Mouse (Mus musculus) MEL (cell line): ENCODE data around the gene Rbfox2.

Source experiments
- CHD2 ChIP-seq: IDR thresholded peaks from 2 replicates; pipeline ENCODE4 v1.6.1; 2011; ENCODE audit warnings: low read length, improper control_type of control experiment
- CTCF ChIP-seq, 3 experiments: IDR thresholded peaks in 2 of 3; conservative IDR thresholded peaks in 1 of 3; 2 replicates each; pipeline ENCODE4 v1.5.1; 2011 to 2012; ENCODE audit warnings: low read length in 3 of 3, low read depth in 2 of 3, mild to moderate bottlenecking in 2 of 3, improper control_type of control experiment in 1 of 3, inconsistent platforms in 1 of 3, mixed read lengths in 1 of 3, moderate library complexity in 1 of 3; ENCODE audit not compliant: control insufficient read depth in 1 of 3, insufficient read depth in 1 of 3, poor library complexity in 1 of 3, severe bottlenecking in 1 of 3
- E2F4 ChIP-seq: IDR thresholded peaks from 2 replicates; pipeline ENCODE4 v1.6.1; 2011; ENCODE audit warnings: low read depth, low read length, improper control_type of control experiment, borderline replicate concordance
- ELF1 ChIP-seq: IDR thresholded peaks from 2 replicates; pipeline ENCODE4 v1.6.1; 2014; ENCODE audit warnings: low read depth, mild to moderate bottlenecking, inconsistent platforms, low read length, improper control_type of control experiment, moderate library complexity
- EP300 ChIP-seq, 2 experiments: IDR thresholded peaks; 2 replicates each; pipeline ENCODE4 v1.6.1; 2011; ENCODE audit warnings: improper control_type of control experiment in 2 of 2, low read length in 2 of 2, low read depth in 1 of 2, mild to moderate bottlenecking in 1 of 2
- ETS1 ChIP-seq: IDR thresholded peaks from 2 replicates; pipeline ENCODE4 v1.6.1; 2012; ENCODE audit warnings: low read depth, mild to moderate bottlenecking, inconsistent platforms, low read length, improper control_type of control experiment, moderate library complexity
- MAFK ChIP-seq: IDR thresholded peaks from 2 replicates; pipeline ENCODE4 v1.6.1; 2011; ENCODE audit warnings: low read depth, mild to moderate bottlenecking, low read length, improper control_type of control experiment, borderline replicate concordance
- MAZ ChIP-seq: IDR thresholded peaks from 2 replicates; pipeline ENCODE4 v1.6.1; 2012; ENCODE audit warnings: low read depth, mild to moderate bottlenecking, inconsistent platforms, low read length, improper control_type of control experiment
- POLR2A ChIP-seq, 2 experiments: IDR thresholded peaks; 2 replicates each; pipeline ENCODE4 v1.6.1; 2011 to 2012; ENCODE audit warnings: low read length in 2 of 2, mild to moderate bottlenecking in 2 of 2, control low read depth in 1 of 2, improper control_type of control experiment in 1 of 2, low read depth in 1 of 2, moderate library complexity in 1 of 2; ENCODE audit not compliant: control insufficient read depth in 1 of 2, insufficient read depth in 1 of 2, poor library complexity in 1 of 2
- TBP ChIP-seq: IDR thresholded peaks from 2 replicates; pipeline ENCODE4 v1.8.0; 2011; ENCODE audit warnings: low read depth, low read length, improper control_type of control experiment
- TCF12 ChIP-seq: IDR thresholded peaks from 2 replicates; pipeline ENCODE4 v1.6.1; 2014; ENCODE audit warnings: low read depth, mild to moderate bottlenecking, inconsistent platforms, low read length, improper control_type of control experiment, moderate library complexity
- USF1 ChIP-seq: IDR thresholded peaks from 2 replicates; pipeline ENCODE4 v1.6.1; 2014; ENCODE audit warnings: low read depth, mild to moderate bottlenecking, inconsistent platforms, low read length, improper control_type of control experiment, moderate library complexity
- ZC3H11A ChIP-seq: IDR thresholded peaks from 2 replicates; pipeline ENCODE4 v1.6.1; 2012; ENCODE audit warnings: low read depth, mild to moderate bottlenecking, inconsistent platforms, low read length, improper control_type of control experiment

GRCm38 (mm10) chr15:77290352-77290751 lies 16.5 kb downstream of the Rbfox2 start:
- TF ChIP-seq TBP (no peak), CTCF (IDR thresholded peaks at IDR 0.05 in 2 of 3, conservative IDR thresholded peaks at IDR 0.05 in 1 of 3; ENCODE audit: control insufficient read depth in 1 of 3, insufficient read depth in 1 of 3, low read depth in 2 of 3, low read length in 3 of 3, poor library complexity in 1 of 3, severe bottlenecking in 1 of 3) (peak in 1 of 3 experiments; percentile 37; a peak in 2 of 6 replicates), CHD2 (no peak), MAFK (no peak), ZC3H11A (no peak), EP300 (IDR thresholded peaks at IDR 0.05; ENCODE audit: low read depth in 1 of 2, low read length in 2 of 2) (no peak), ETS1 (no peak), MAZ (no peak), POLR2A (IDR thresholded peaks at IDR 0.05; ENCODE audit: control insufficient read depth in 1 of 2, insufficient read depth in 1 of 2, low read depth in 1 of 2, low read length in 2 of 2, poor library complexity in 1 of 2) (no peak), USF1 (no peak), ELF1 (no peak), TCF12 (no peak), E2F4 (no peak)
